Mouse (Mus musculus) G1E (cell line): ENCODE data around the gene Afp. TPM values are rescaled to one million over a fixed set of nuclear protein-coding genes. Genes with fewer than 3 reads are reported as not detected.

Experiments
- ATAC-seq: 2 replicates; pipeline ENCODE4 v1.8.0; 2016; ENCODE audit warnings: mild to moderate bottlenecking; ENCODE audit not compliant: insufficient number of reproducible peaks, poor library complexity, low FRiP score, severe bottlenecking; ENCODE audit errors: extremely low read depth
- DNase-seq: peaks from one replicate; pipeline ENCODE4 v3.0.0; 2012; ENCODE audit warnings: low spot score
- H3K27me3 ChIP-seq: 2 replicates; pipeline ENCODE4 v1.6.1; 2012; ENCODE audit warnings: mild to moderate bottlenecking, low read length, inconsistent platforms; ENCODE audit not compliant: insufficient read depth
- H3K36me3 ChIP-seq: replicated peaks from 2 replicates; pipeline ENCODE3; 2012; ENCODE audit warnings: mild to moderate bottlenecking, inconsistent platforms
- H3K4me1 ChIP-seq: 2 replicates; pipeline ENCODE4 v1.6.1; 2012; ENCODE audit warnings: low read depth, low read length, inconsistent platforms, mixed read lengths; ENCODE audit not compliant: insufficient read depth
- H3K4me3 ChIP-seq: 2 replicates; pipeline ENCODE4 v1.5.1; 2012; ENCODE audit warnings: low read depth, mild to moderate bottlenecking, inconsistent platforms, low read length, moderate library complexity, mixed read lengths
- H3K9me3 ChIP-seq: replicated peaks from 2 replicates; pipeline ENCODE4 v1.6.1; 2012; ENCODE audit warnings: inconsistent platforms
- CTCF ChIP-seq: IDR thresholded peaks from 2 replicates; pipeline ENCODE4 v1.5.1; 2012; ENCODE audit warnings: low read depth, low read length, inconsistent platforms, mixed read lengths
- GATA1 ChIP-seq: IDR thresholded peaks from 2 replicates; pipeline ENCODE4 v1.6.1; 2012; ENCODE audit warnings: borderline replicate concordance, low read length, inconsistent platforms, mixed read lengths
- GATA2 ChIP-seq: IDR thresholded peaks from 2 replicates; pipeline ENCODE4 v1.6.1; 2012; ENCODE audit warnings: low read depth, low read length, inconsistent platforms, borderline replicate concordance
- POLR2AphosphoS5 ChIP-seq: IDR thresholded peaks from 2 replicates; pipeline ENCODE4 v1.6.1; 2012; ENCODE audit warnings: low read depth, low read length, inconsistent platforms; ENCODE audit not compliant: insufficient replicate concordance
- TAL1 ChIP-seq: conservative IDR thresholded peaks from 2 replicates; pipeline ENCODE4 v1.6.1; 2012; ENCODE audit warnings: low read depth, low read length, inconsistent platforms, mixed read lengths
- polyA plus RNA-seq: library from polyadenylated mRNA; stranded (reverse); fragments of >175 nt; gene quantifications from 2 replicates; pipeline ENCODE4 v1.2.3, GENCODE M21; 2012
- total RNA-seq, 2 experiments: library from RNA; stranded (forward) in 1 of 2; stranded (reverse) in 1 of 2; fragments of 200-1000 nt in 1 of 2; fragments of >200 nt in 1 of 2; fragmentation: Nextera tagmentation in 1 of 2; gene quantifications; 2 replicates each; pipeline ENCODE4 v1.2.3; 2014 to 2017

Gene Afp
- total and polyA plus RNA-seq, 3 experiments: 1.7 TPM; not detected in 2

DNA sequence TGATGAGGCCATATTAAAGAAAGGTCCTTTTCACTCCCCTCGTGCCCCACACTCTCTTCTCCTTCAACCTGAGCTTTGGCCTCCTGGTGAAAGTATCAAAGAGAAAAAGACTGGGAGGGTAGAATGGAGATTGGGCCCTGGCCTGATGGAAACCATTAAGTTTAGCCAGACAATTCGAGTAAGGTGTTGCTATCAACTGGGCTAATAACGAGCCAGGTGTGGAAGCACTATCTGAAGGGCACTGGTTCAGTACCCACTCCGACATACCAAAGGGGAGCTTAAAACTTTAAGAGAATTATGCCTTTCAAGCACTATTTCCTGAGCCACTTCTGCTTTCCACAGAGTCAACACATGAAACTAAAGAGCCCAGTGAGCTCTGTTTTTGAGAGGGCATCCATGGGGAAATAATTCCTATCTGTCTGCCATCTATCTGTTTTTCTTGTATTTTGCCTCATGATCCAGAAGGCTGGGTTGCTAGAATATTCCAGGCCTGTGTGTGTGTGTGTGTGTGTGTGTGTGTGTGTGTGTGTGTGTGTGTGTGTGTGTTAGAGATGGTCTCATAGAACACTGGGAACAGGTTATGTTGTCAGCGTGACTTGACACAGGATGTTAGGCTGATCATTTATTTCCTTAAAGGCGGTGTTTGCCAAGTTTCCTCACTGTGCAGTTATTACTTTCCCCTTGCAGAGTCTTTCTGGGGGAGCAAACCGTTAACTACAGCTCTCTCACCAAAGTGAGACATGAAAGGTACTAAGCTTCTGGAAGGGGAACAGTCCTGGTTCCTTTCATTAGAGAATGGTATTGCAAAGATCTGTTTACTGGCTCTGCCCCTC, 13.0 kb upstream of the Afp start:
- Histone ChIP-seq H3K36me3 (no peaks in the 10 kb centered on the region), H3K4me1 (no peaks in the 10 kb centered on the region), H3K27me3 (no peaks in the 10 kb centered on the region), H3K9me3 (no peaks in the 10 kb centered on the region), H3K4me3 (no peak overlapping the region)
- DNase-seq (no peak), ATAC-seq (no peak)
- TF ChIP-seq POLR2AphosphoS5 (no peak), TAL1 (no peak), GATA1 (no peak), CTCF (no peak), GATA2 (no peak)

DNA sequence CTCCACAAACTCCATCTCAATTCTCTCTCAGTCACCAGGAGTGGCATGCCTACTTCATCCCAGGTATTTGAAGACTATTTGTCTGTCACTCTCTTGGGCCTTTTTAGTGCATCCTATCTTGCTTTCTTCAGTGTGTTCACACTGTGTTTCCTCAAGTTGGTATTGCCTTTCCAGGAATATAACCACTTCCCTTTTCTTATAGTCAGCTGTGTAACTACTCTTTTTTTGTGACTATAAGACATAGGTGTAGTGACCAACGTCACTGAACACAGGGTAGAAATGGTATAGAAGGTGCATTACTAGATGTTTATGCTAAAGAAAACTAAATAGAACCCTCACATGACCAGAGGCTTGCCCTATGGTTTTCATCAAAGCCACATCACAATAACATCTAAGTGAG, 11.7 kb upstream of the Afp start:
- DNase-seq (no peak), ATAC-seq (no peak)
- no peaks in the 10 kb centered on the region for H3K27me3 ChIP-seq
- TF ChIP-seq GATA1: no peak
- no peak for TF ChIP-seq GATA2
- TF ChIP-seq TAL1: no peak
- TF ChIP-seq CTCF: no peak
- TF ChIP-seq POLR2AphosphoS5: no peak
- H3K9me3 ChIP-seq: no peaks in the 10 kb centered on the region
- H3K4me1 ChIP-seq: no peaks in the 10 kb centered on the region
- no peaks in the 10 kb centered on the region for H3K36me3 ChIP-seq
- H3K4me3 ChIP-seq: no peak overlapping the region

DNA sequence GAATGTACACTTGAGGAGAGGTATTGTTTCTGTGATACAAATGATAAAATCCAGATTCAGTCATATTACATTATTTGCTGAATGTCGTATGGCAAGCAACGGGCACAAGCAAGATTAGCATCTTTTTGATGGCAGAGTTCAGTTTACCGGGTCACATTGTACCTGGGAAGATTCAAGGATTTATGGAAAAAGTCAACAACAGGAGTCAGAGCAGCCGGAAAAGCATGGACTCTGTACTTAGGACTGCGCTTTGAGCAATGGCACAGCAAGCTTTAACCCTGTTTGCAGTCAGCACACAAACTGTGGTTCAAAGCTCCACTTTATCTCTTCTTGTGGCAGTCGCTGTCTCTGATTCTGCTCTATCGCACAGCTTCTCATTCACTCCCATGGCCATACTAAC, 4.9 kb upstream of the Afp start:
- ATAC-seq: no peak
- Histone ChIP-seq H3K4me1 (no peaks in the 10 kb centered on the region), H3K27me3 (no peaks in the 10 kb centered on the region), H3K36me3 (no peaks in the 10 kb centered on the region), H3K4me3 (no peak overlapping the region), H3K9me3 (no peaks in the 10 kb centered on the region)
- TF ChIP-seq POLR2AphosphoS5: no peak
- no peak for TF ChIP-seq TAL1
- no peak for TF ChIP-seq GATA2
- TF ChIP-seq CTCF: no peak
- TF ChIP-seq GATA1: no peak
- no peak for DNase-seq

DNA sequence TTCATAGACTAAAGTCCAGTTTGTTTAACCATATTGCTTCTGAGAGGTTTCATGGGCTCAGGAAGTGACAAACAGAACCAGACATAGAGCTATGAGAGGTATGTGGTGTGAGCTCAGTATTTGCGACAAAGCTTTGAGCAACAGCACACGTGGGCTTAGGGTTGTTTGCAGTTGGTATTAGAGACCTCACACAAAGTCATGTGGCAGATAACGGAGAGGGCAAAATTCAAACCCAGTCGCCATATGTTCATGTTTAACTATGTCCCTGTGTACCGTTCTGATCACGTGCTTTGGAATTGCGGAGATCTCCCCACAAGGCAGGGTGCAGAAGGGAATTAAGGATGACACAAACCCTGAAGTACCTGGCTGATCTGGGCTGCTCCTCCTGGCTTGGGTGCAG, 2.2 kb upstream of the Afp start:
- no peaks in the 10 kb centered on the region for H3K36me3 ChIP-seq
- no peaks in the 10 kb centered on the region for H3K27me3 ChIP-seq
- ATAC-seq (no peak), DNase-seq (no peak)
- TF ChIP-seq TAL1 (no peak), POLR2AphosphoS5 (no peak), CTCF (no peak), GATA2 (no peak), GATA1 (no peak)
- no peak overlapping the region for H3K4me3 ChIP-seq
- no peaks in the 10 kb centered on the region for H3K9me3 ChIP-seq
- no peaks in the 10 kb centered on the region for H3K4me1 ChIP-seq

DNA sequence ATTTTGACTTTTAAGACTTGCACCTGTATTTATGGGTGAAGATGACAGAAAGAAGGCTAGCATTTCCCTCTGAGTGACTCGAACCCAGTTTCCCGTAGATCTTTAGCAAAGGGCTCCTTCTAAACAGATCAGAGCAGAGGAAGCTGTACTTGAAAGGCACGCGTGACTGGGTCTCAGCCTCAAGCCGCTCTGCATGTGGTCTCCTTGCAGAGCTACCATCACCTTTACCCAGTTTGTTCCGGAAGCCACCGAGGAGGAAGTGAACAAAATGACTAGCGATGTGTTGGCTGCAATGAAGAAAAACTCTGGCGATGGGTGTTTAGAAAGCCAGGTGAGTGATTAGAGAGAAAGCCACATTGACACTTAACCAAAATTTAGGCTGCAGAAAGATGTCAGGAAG, 1.9 kb downstream of the Afp start:
- DNase-seq (no peak), ATAC-seq (no peak)
- Histone ChIP-seq H3K27me3 (no peaks in the 10 kb centered on the region), H3K36me3 (no peaks in the 10 kb centered on the region), H3K4me1 (no peaks in the 10 kb centered on the region), H3K4me3 (no peak overlapping the region), H3K9me3 (no peaks in the 10 kb centered on the region)
- no peak for TF ChIP-seq GATA1

DNA sequence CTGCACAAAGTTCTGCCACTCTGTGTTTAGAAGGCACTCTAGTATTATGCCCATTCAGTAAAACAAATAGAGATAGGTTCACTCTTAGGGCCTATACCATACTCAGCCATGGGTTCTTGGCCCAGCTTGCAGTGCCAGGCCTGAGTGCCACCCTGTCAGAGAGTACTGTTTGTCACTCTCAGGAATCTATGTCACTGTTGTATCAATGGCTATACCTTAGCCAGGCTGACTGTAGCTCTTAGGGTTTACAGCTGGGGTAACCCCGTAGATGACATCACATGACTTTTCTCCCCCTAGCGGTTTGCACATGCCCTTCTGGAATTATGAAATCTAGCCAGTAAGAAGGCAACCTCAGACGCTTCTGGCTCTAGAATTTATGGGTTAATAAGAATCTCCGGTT, 3.8 kb downstream of the Afp start:
- H3K27me3 ChIP-seq: peaks cover 2% of the 10 kb centered on the region; the same call in 1 of the 2 replicates
- ATAC-seq: no peak
- H3K4me3 ChIP-seq: no peak overlapping the region
- H3K4me1 ChIP-seq: no peaks in the 10 kb centered on the region
- no peak for DNase-seq
- no peaks in the 10 kb centered on the region for H3K36me3 ChIP-seq
- no peak for TF ChIP-seq TAL1
- no peak for TF ChIP-seq CTCF
- no peak for TF ChIP-seq GATA2
- TF ChIP-seq GATA1: no peak
- TF ChIP-seq POLR2AphosphoS5: no peak
- no peaks in the 10 kb centered on the region for H3K9me3 ChIP-seq

DNA sequence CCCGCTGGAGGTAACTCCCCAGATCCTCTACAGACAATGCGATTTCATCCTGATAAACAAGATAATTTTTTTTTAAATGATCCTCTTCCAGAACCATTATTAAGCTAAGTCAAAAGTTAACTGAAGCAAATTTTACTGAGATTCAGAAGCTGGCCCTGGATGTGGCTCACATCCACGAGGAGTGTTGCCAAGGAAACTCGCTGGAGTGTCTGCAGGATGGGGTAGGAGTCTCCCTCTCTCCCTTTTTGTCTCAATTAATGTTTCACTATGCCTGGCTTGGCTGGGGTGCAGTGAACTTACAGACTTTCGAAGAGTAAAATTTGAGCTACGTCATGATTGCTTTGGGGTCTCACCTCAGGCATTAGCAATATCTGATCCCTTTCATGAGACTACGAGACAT, 9.0 kb downstream of the Afp start:
- H3K4me3 ChIP-seq: no peak overlapping the region
- H3K4me1 ChIP-seq: no peaks in the 10 kb centered on the region
- ATAC-seq: no peak
- TF ChIP-seq TAL1: no peak
- no peak for TF ChIP-seq GATA1
- no peak for TF ChIP-seq POLR2AphosphoS5
- TF ChIP-seq CTCF: no peak
- TF ChIP-seq GATA2: no peak
- H3K9me3 ChIP-seq: no peaks in the 10 kb centered on the region
- no peaks in the 10 kb centered on the region for H3K36me3 ChIP-seq
- DNase-seq: no peak
- peaks cover 2% of the 10 kb centered on the region; the same call in 1 of the 2 replicates for H3K27me3 ChIP-seq
